18 mouse cellular contexts compared by ENCODE assay signal in genomic region chr2:174339701-174340100, GRCm38 (mm10). TPM values are rescaled to one million over a fixed set of nuclear protein-coding genes. Genes with fewer than 3 reads are reported as not detected.
DNase-seq lines count a peak whose midpoint lies in the region; ATAC-seq and TF ChIP-seq lines count a peak whose summit lies in the region.
"Had no signal": no experiment of that assay in that cellular context is flagged by ENCODE, and none has a peak within 500 bp of the region (broad histone marks: within the 10 kb centered on the region; RNA-seq: fewer than 3 reads in every experiment).

No protein-coding gene starts in this region.

- no peak for TF ChIP-seq EP300 in stomach, postnatal 0 days (optimal IDR thresholded peaks at IDR 0.05)

- no peak for TF ChIP-seq CTCF in intestine, postnatal 0 days (IDR thresholded peaks at IDR 0.05; ENCODE audit: low read depth)
- no peak for TF ChIP-seq CTCF in stomach, postnatal 0 days (IDR thresholded peaks at IDR 0.05; ENCODE audit: low read depth)

- H3K4me3 ChIP-seq in heart, embryonic 10.5 days: no peak overlapping the region
- no peak overlapping the region for H3K4me3 ChIP-seq in intestine, postnatal 0 days (ENCODE audit: low read depth, low read length)
- H3K4me3 ChIP-seq in intestine, embryonic 16.5 days (ENCODE audit: low read length): no peak overlapping the region
- no peak overlapping the region for H3K4me3 ChIP-seq in stomach, embryonic 15.5 days (replicated peaks)
- H3K4me3 ChIP-seq in stomach, postnatal 0 days (ENCODE audit: low read depth, low read length): no peak overlapping the region
- H3K4me3 ChIP-seq: intestine, embryonic 15.5 days; left cerebral cortex, adult 2 months had no signal

- H3K27ac ChIP-seq in heart, embryonic 10.5 days: no peak overlapping the region
- no peak overlapping the region for H3K27ac ChIP-seq in intestine, postnatal 0 days (ENCODE audit: low read depth, low read length)
- no peak overlapping the region for H3K27ac ChIP-seq in intestine, embryonic 16.5 days (ENCODE audit: low read length)
- H3K27ac ChIP-seq in stomach, embryonic 15.5 days: no peak overlapping the region
- H3K27ac ChIP-seq in stomach, postnatal 0 days (replicated peaks): no peak overlapping the region
- H3K27ac ChIP-seq: intestine, embryonic 15.5 days; left cerebral cortex, adult 2 months had no signal

- peaks cover 89% of the 10 kb centered on the region for H3K4me1 ChIP-seq in heart, embryonic 10.5 days
- no peaks in the 10 kb centered on the region for H3K4me1 ChIP-seq in intestine, postnatal 0 days (replicated peaks; ENCODE audit: control insufficient read depth, insufficient read depth, low read length)
- peaks cover 56% of the 10 kb centered on the region for H3K4me1 ChIP-seq in intestine, embryonic 16.5 days (ENCODE audit: control insufficient read depth, insufficient read depth, low read length)
- H3K4me1 ChIP-seq in stomach, embryonic 15.5 days: peaks cover 59% of the 10 kb centered on the region
- peaks cover 11% of the 10 kb centered on the region for H3K4me1 ChIP-seq in stomach, postnatal 0 days (replicated peaks; ENCODE audit: control insufficient read depth, insufficient read depth)

- DNase-seq in adrenal gland, postnatal 10 days: peak; percentile 35
- no peak for DNase-seq in adrenal gland, postnatal 36 days
- DNase-seq in heart, adult 11 months: peak; percentile 93
- no peak for DNase-seq in heart, embryonic 10.5 days (ENCODE audit: low spot score)
- DNase-seq in stomach, postnatal 0 days (ENCODE audit: low spot score): no peak
- DNase-seq: adrenal gland, adult 2 months; cerebellum, adult 11-12 months; kidney, postnatal 25 days; lung, adult 18-20 months; thymus, adult 2 months had no signal

- 95% methylated on average over 1 of the region's 1 CpGs for WGBS in heart, embryonic 10.5 days
- 94% methylated on average over 1 of the region's 1 CpGs for WGBS in intestine, postnatal 0 days
- 90% methylated on average over 1 of the region's 1 CpGs for WGBS in intestine, embryonic 16.5 days
- 95% methylated on average over 1 of the region's 1 CpGs for WGBS in stomach, embryonic 15.5 days
- WGBS in stomach, postnatal 0 days: 93% methylated on average over 1 of the region's 1 CpGs

- no peak overlapping the region for H3K9ac ChIP-seq in intestine, postnatal 0 days (ENCODE audit: low read depth, low read length)
- H3K9ac ChIP-seq in intestine, embryonic 16.5 days (ENCODE audit: low read depth, low read length): no peak overlapping the region
- no peak overlapping the region for H3K9ac ChIP-seq in stomach, embryonic 15.5 days
- H3K9ac ChIP-seq in stomach, postnatal 0 days (ENCODE audit: low read length): no peak overlapping the region
- H3K9ac ChIP-seq: intestine, embryonic 15.5 days had no signal

- peaks cover 42% of the 10 kb centered on the region for H3K36me3 ChIP-seq in heart, embryonic 10.5 days
- H3K36me3 ChIP-seq in intestine, postnatal 0 days (ENCODE audit: control insufficient read depth, insufficient read depth): peaks cover 19% of the 10 kb centered on the region
- H3K36me3 ChIP-seq in intestine, embryonic 16.5 days (ENCODE audit: control insufficient read depth, insufficient read depth, low read length): peaks cover 5% of the 10 kb centered on the region
- H3K36me3 ChIP-seq in stomach, embryonic 15.5 days: peaks cover 9% of the 10 kb centered on the region
- no peaks in the 10 kb centered on the region for H3K36me3 ChIP-seq in stomach, postnatal 0 days (ENCODE audit: control insufficient read depth, insufficient read depth, low read length)

- no peaks in the 10 kb centered on the region for H3K27me3 ChIP-seq in heart, embryonic 10.5 days (ENCODE audit: insufficient read depth, poor library complexity, severe bottlenecking)
- no peaks in the 10 kb centered on the region for H3K27me3 ChIP-seq in intestine, postnatal 0 days (replicated peaks; ENCODE audit: control insufficient read depth, insufficient read depth, low read length)
- no peaks in the 10 kb centered on the region for H3K27me3 ChIP-seq in intestine, embryonic 16.5 days (replicated peaks; ENCODE audit: control insufficient read depth, insufficient read depth, low read length)
- no peaks in the 10 kb centered on the region for H3K27me3 ChIP-seq in stomach, embryonic 15.5 days (replicated peaks)
- no peaks in the 10 kb centered on the region for H3K27me3 ChIP-seq in stomach, postnatal 0 days (ENCODE audit: control insufficient read depth, insufficient read depth, low read length)
- H3K27me3 ChIP-seq: intestine, embryonic 15.5 days had no signal

- peak; percentile 25 for ATAC-seq in intestine, postnatal 0 days
- ATAC-seq in intestine, embryonic 16.5 days: no peak
- peak; percentile 28; the same call in 1 of the 2 replicates for ATAC-seq in stomach, embryonic 15.5 days (ENCODE audit: insufficient read depth, low FRiP score, low read depth)
- no peak for ATAC-seq in stomach, postnatal 0 days (ENCODE audit: low FRiP score, low TSS enrichment)
- ATAC-seq: CD4-positive, CD25-positive, alpha-beta regulatory T cell, adult 4 months had no signal

- no peak overlapping the region for H3K4me2 ChIP-seq in intestine, postnatal 0 days (replicated peaks; ENCODE audit: low read depth)
- no peak overlapping the region for H3K4me2 ChIP-seq in intestine, embryonic 16.5 days (ENCODE audit: low read depth, low read length)
- no peak overlapping the region for H3K4me2 ChIP-seq in stomach, embryonic 15.5 days
- H3K4me2 ChIP-seq in stomach, postnatal 0 days (replicated peaks; ENCODE audit: low read depth): no peak overlapping the region
- H3K4me2 ChIP-seq: intestine, embryonic 15.5 days had no signal

- no peaks in the 10 kb centered on the region for H3K9me3 ChIP-seq in heart, embryonic 10.5 days
- no peaks in the 10 kb centered on the region for H3K9me3 ChIP-seq in intestine, postnatal 0 days (ENCODE audit: control insufficient read depth)
- H3K9me3 ChIP-seq in intestine, embryonic 16.5 days (ENCODE audit: control insufficient read depth, low read length): no peaks in the 10 kb centered on the region
- H3K9me3 ChIP-seq in stomach, embryonic 15.5 days: no peaks in the 10 kb centered on the region
- no peaks in the 10 kb centered on the region for H3K9me3 ChIP-seq in stomach, postnatal 0 days (ENCODE audit: control insufficient read depth, low read length)
- H3K9me3 ChIP-seq: G1E; intestine, embryonic 15.5 days had no signal

RNA-seq across cellular contexts. Expression of gene Gm20721, which starts 6.8 kb away (rescaled TPM):
- total RNA-seq in adrenal gland, postnatal 10 days (2021): 1 to 10 TPM; 6.2 to 6.8 TPM
- total RNA-seq in adrenal gland, postnatal 36 days (2021): 1 to 10 TPM; 2.2 to 2.6 TPM
- polyA plus RNA-seq in heart, embryonic 10.5 days (2016; fragmentation: Nextera tagmentation; extraction: Ambion mirVana): 7.1 and 20.6 TPM in 2 replicates
- polyA plus RNA-seq in intestine, postnatal 0 days (2015; fragmentation: Nextera tagmentation; extraction: Ambion mirVana): 2.7 and 3.5 TPM in 2 replicates
- 37.0 and 98.1 TPM in 2 replicates for polyA plus RNA-seq in intestine, embryonic 16.5 days (2015; fragmentation: Nextera tagmentation; extraction: Ambion mirVana)
- 37.5 and 62.9 TPM in 2 replicates for polyA plus RNA-seq in stomach, embryonic 15.5 days (2015; fragmentation: Nextera tagmentation; extraction: Ambion mirVana)
- polyA plus RNA-seq in stomach, postnatal 0 days (2015; fragmentation: Nextera tagmentation; extraction: Ambion mirVana): 5.8 and 7.9 TPM in 2 replicates
- polyA plus RNA-seq: adrenal gland, adult 2 months; urinary bladder, adult 2 months had no signal

RNA-seq across cellular contexts. Expression of gene Gnas, which starts 55.6 kb away (rescaled TPM):
- 1,000 to 10,000 TPM; 5,524 to 6,088 TPM for total RNA-seq in adrenal gland, postnatal 10 days (2021)
- total RNA-seq in adrenal gland, postnatal 36 days (2021): 1,000 to 10,000 TPM; 2,444 to 2,615 TPM
- 964 and 1,128 TPM in 2 replicates for polyA plus RNA-seq in heart, embryonic 10.5 days (2016; fragmentation: Nextera tagmentation; extraction: Ambion mirVana)
- 686 and 705 TPM in 2 replicates for polyA plus RNA-seq in intestine, postnatal 0 days (2015; fragmentation: Nextera tagmentation; extraction: Ambion mirVana)
- 402 and 775 TPM in 2 replicates for polyA plus RNA-seq in intestine, embryonic 16.5 days (2015; fragmentation: Nextera tagmentation; extraction: Ambion mirVana)
- 1,615 and 1,630 TPM in 2 replicates for polyA plus RNA-seq in stomach, embryonic 15.5 days (2015; fragmentation: Nextera tagmentation; extraction: Ambion mirVana)
- 890 and 920 TPM in 2 replicates for polyA plus RNA-seq in stomach, postnatal 0 days (2015; fragmentation: Nextera tagmentation; extraction: Ambion mirVana)

Comparison
In these comparisons a context has a peak if more than half of its experiments do, and no peak if none do; other contexts are left out.
1. DNase-seq: peak in adrenal gland, postnatal 10 days (single experiment) and heart, adult 11 months (single experiment); none in adrenal gland, postnatal 36 days (0 of 2), heart, embryonic 10.5 days (single experiment) and stomach, postnatal 0 days (single experiment).
2. ATAC-seq: peak in intestine, postnatal 0 days (single experiment) and stomach, embryonic 15.5 days (single experiment); none in intestine, embryonic 16.5 days (single experiment) and stomach, postnatal 0 days (single experiment).